11 mouse cellular contexts compared by ENCODE assay signal in the genomic region with DNA sequence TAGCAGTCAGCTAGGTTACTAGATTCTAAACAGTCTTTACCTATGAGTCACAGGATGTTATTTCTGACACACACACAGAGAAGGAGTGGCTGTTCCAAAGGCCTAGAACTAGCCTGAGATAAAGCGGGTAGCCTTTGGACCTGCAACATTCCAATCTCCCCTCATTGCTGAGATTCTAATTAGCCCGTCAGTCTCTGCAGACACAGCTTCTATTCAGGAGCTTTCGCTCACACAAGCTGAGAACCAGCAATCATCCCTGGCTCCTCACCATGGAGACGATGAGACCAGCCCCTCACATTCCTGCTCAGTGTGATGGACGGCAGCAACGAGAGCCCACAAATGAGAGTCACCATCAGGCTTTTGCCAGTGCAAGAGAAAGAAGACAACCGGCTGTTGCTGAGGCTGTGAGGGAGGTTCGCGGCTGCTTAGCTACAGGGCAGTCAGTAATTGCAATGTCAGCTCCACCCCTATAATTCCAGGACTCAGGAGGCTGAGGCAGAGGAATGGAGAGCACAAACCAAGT. TPM values are rescaled to one million over a fixed set of nuclear protein-coding genes. Genes with fewer than 3 reads are reported as not detected.
DNase-seq lines count a peak whose midpoint lies in the region; ATAC-seq lines count a peak whose summit lies in the region.
"Had no signal": no experiment of that assay in that cellular context is flagged by ENCODE, and none has a peak within 500 bp of the region (broad histone marks: within the 10 kb centered on the region; RNA-seq: fewer than 3 reads in every experiment).

No protein-coding gene starts in this region.

- H3K27me3 ChIP-seq in heart, embryonic 13.5 days (replicated peaks): no peaks in the 10 kb centered on the region
- H3K27me3 ChIP-seq in forebrain, embryonic 16.5 days (replicated peaks; ENCODE audit: control insufficient read depth, insufficient read depth, low read length): no peaks in the 10 kb centered on the region
- no peaks in the 10 kb centered on the region for H3K27me3 ChIP-seq in midbrain, embryonic 15.5 days (replicated peaks)

- ATAC-seq in heart, embryonic 13.5 days (ENCODE audit: extremely low read depth, insufficient number of reproducible peaks, low FRiP score, low TSS enrichment): peak; percentile 25; the same call in 1 of the 2 replicates
- peak; percentile 41 for ATAC-seq in CD4-positive, CD25-positive, alpha-beta regulatory T cell, adult 4 months
- ATAC-seq in forebrain, embryonic 16.5 days: peak; percentile 89
- ATAC-seq in midbrain, embryonic 15.5 days (replicated peaks): peak; percentile 82

- no peak overlapping the region for H3K4me3 ChIP-seq in heart, embryonic 13.5 days
- no peak overlapping the region for H3K4me3 ChIP-seq in forebrain, embryonic 16.5 days (replicated peaks; ENCODE audit: low read length)
- H3K4me3 ChIP-seq in midbrain, embryonic 15.5 days: no peak overlapping the region

- no peak overlapping the region for H3K9ac ChIP-seq in heart, embryonic 13.5 days
- H3K9ac ChIP-seq in forebrain, embryonic 16.5 days (replicated peaks; ENCODE audit: low read depth, low read length): peak overlapping the region; percentile 17; the same call in 1 of the 2 replicates
- no peak overlapping the region for H3K9ac ChIP-seq in midbrain, embryonic 15.5 days

- no peaks in the 10 kb centered on the region for H3K9me3 ChIP-seq in heart, embryonic 13.5 days
- no peaks in the 10 kb centered on the region for H3K9me3 ChIP-seq in forebrain, embryonic 16.5 days (ENCODE audit: control insufficient read depth, low read length)
- no peaks in the 10 kb centered on the region for H3K9me3 ChIP-seq in midbrain, embryonic 15.5 days

- H3K4me2 ChIP-seq in heart, embryonic 13.5 days: peak overlapping the region; percentile 39
- peak overlapping the region; percentile 13 for H3K4me2 ChIP-seq in forebrain, embryonic 16.5 days (ENCODE audit: low read length)
- peak overlapping the region; percentile 16; the same call in 1 of the 2 replicates for H3K4me2 ChIP-seq in midbrain, embryonic 15.5 days

- 9% methylated on average over 9 of the region's 9 CpGs for WGBS in heart, embryonic 13.5 days
- WGBS in forebrain, embryonic 16.5 days: 2% methylated on average over 9 of the region's 9 CpGs
- WGBS in midbrain, embryonic 15.5 days: 4% methylated on average over 9 of the region's 9 CpGs

- H3K4me1 ChIP-seq in heart, embryonic 13.5 days: peaks cover 14% of the 10 kb centered on the region
- peaks cover 14% of the 10 kb centered on the region for H3K4me1 ChIP-seq in forebrain, embryonic 16.5 days (replicated peaks; ENCODE audit: control insufficient read depth, insufficient read depth, low read length)
- peaks cover 10% of the 10 kb centered on the region for H3K4me1 ChIP-seq in midbrain, embryonic 15.5 days

- H3K27ac ChIP-seq in heart, embryonic 13.5 days (replicated peaks): no peak overlapping the region
- peak overlapping the region; percentile 47; the same call in 1 of the 2 replicates for H3K27ac ChIP-seq in forebrain, embryonic 16.5 days (ENCODE audit: low read length)
- H3K27ac ChIP-seq in midbrain, embryonic 15.5 days: peak overlapping the region; percentile 65

- DNase-seq in heart, adult 11 months: no peak
- DNase-seq in cerebellum, adult 18-20 months: no peak
- no peak for DNase-seq in spleen, postnatal 4 days (ENCODE audit: low spot score in 2 of 2)
- DNase-seq in kidney, postnatal 25 days: no peak

- H3K36me3 ChIP-seq in heart, embryonic 13.5 days: no peaks in the 10 kb centered on the region
- H3K36me3 ChIP-seq in forebrain, embryonic 16.5 days (ENCODE audit: control insufficient read depth, insufficient read depth): no peaks in the 10 kb centered on the region
- no peaks in the 10 kb centered on the region for H3K36me3 ChIP-seq in midbrain, embryonic 15.5 days (replicated peaks)

RNA-seq across cellular contexts. Expression of a gene that starts 6.8 kb away (rescaled TPM):
- polyA plus RNA-seq in heart, embryonic 13.5 days (2015; fragmentation: Nextera tagmentation; extraction: Ambion mirVana): 8.2 and 8.6 TPM in 2 replicates
- polyA plus RNA-seq in CD4-positive, CD25-positive, alpha-beta regulatory T cell, adult 4 months (2017; shearing (Covaris generic)): 1 to 10 TPM; 1.5 to 1.7 TPM
- 14.4 and 20.3 TPM in 2 replicates for polyA plus RNA-seq in forebrain, embryonic 16.5 days (2015; fragmentation: Nextera tagmentation; extraction: Ambion mirVana)
- 10.8 and 14.3 TPM in 2 replicates for polyA plus RNA-seq in midbrain, embryonic 15.5 days (2015; fragmentation: Nextera tagmentation; extraction: Ambion mirVana)

RNA-seq across cellular contexts. Expression of a gene that starts 11.3 kb away (rescaled TPM):
- not detected in 2 replicates for polyA plus RNA-seq in heart, embryonic 13.5 days (2015; fragmentation: Nextera tagmentation; extraction: Ambion mirVana)
- polyA plus RNA-seq in CD4-positive, CD25-positive, alpha-beta regulatory T cell, adult 4 months (2017; shearing (Covaris generic)): not detected
- not detected in 2 replicates for polyA plus RNA-seq in forebrain, embryonic 16.5 days (2015; fragmentation: Nextera tagmentation; extraction: Ambion mirVana)
- polyA plus RNA-seq in midbrain, embryonic 15.5 days (2015; fragmentation: Nextera tagmentation; extraction: Ambion mirVana): 0.19 TPM in 1 of 2 replicates, not detected in the other
- polyA plus RNA-seq: heart, embryonic 14.5 days; liver, adult 2 months; spleen, adult 2 months had no signal

Comparison
In these comparisons a context has a peak if more than half of its experiments do, and no peak if none do; other contexts are left out.
1. ATAC-seq: peak in every context shown above with its lines; median percentile 89 in forebrain, embryonic 16.5 days; 82 in midbrain, embryonic 15.5 days; 41 in CD4-positive, CD25-positive, alpha-beta regulatory T cell, adult 4 months; 25 in heart, embryonic 13.5 days.